Mouse (Mus musculus): ENCODE measurements around the gene Adgrf5.

DNA sequence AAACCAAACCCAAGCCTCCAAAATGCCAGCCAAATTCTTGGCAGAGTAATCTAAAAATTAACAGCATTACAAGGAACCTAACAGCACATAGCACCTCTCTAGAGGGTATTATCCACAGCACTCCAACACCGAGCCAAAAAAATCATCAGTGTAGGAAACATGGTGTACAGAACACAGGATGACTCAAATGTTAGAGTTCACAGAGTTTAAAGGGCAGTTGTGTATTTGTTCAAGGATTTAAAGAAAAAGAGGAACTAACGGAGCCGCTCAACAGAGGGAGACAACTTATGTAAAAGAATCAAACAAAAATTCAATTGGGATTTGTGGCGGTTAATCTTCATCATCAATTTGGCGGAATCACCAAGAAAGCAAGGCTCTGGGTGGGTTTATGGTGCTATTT is 135.3 kb downstream of the Adgrf5 start:
- TF ChIP-seq CTCF (IDR thresholded peaks at IDR 0.05) (no peak), EP300 (IDR thresholded peaks at IDR 0.05) (no peak)
